Mouse (Mus musculus) ES-E14 (cell line): ENCODE measurements around the gene Zfp248.

Source experiments
- CHD2 ChIP-seq: IDR thresholded peaks from 2 replicates; pipeline ENCODE4 v1.6.1; 2014; ENCODE audit warnings: mild to moderate bottlenecking, low read depth, low read length, inconsistent platforms
- HCFC1 ChIP-seq: IDR thresholded peaks from 2 replicates; pipeline ENCODE4 v1.6.1; 2012; ENCODE audit warnings: low read length, inconsistent platforms, borderline replicate concordance; ENCODE audit not compliant: insufficient read depth
- MAFK ChIP-seq: IDR thresholded peaks from 2 replicates; pipeline ENCODE4 v1.6.1; 2014; ENCODE audit warnings: mild to moderate bottlenecking, low read depth, low read length, inconsistent platforms; ENCODE audit not compliant: insufficient read depth
- ZC3H11A ChIP-seq: IDR thresholded peaks from 2 replicates; pipeline ENCODE4 v1.6.1; 2012; ENCODE audit warnings: low read depth, mild to moderate bottlenecking, inconsistent platforms, low read length, borderline replicate concordance
- ZNF384 ChIP-seq: IDR thresholded peaks from 2 replicates; pipeline ENCODE4 v1.6.1; 2012; ENCODE audit warnings: low read depth, low read length, inconsistent platforms

DNA sequence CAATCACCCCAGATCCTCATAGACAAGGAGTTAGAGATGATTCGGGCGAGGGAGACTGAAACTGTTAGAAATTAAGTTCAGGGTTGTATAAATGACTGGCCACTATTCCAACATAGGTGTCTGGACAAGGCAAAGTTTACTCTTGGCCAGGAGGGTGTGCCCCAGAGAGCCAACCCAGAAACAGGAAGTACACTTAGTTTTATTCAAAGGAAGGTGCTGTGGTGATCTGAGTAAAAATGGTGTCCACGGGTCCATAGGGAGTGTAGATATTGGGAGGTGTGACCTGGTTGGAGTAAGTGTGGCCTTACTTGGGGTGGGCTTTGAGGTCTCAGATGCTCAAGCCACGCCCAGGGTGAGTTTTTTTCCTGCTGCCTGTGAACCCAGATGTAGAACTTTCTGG is 74.1 kb downstream of the Zfp248 start:
- TF ChIP-seq MAFK (no peak), HCFC1 (no peak), ZC3H11A (no peak), CHD2 (no peak), ZNF384 (no peak)
